Mouse (Mus musculus) neural tube, embryonic 14.5 days (tissue): Measurements from ENCODE around the gene Gm13124. TPM values are rescaled to one million over a fixed set of nuclear protein-coding genes. Genes with fewer than 3 reads are reported as not detected.
"Not testable (repeated sequence)": the region's sequence is repeated elsewhere in the genome, so short reads cannot be mapped to it uniquely, and the experiment has no call there.

Experiments used
- ATAC-seq: fragments of 200-750 bp; cut with Nextera tagmentation; 2 replicates; pipeline ENCODE4 v1.8.0; 2017; ENCODE audit warnings: low read depth, mild to moderate bottlenecking, moderate TSS enrichment, moderate library complexity
- H3K27ac ChIP-seq: fragments of 300-500 bp; sonication (generic); 2 replicates; pipeline ENCODE4 v1.5.1; 2014; ENCODE audit warnings: low read depth, mild to moderate bottlenecking, control low read depth, low read length, moderate library complexity, mixed read lengths
- H3K27me3 ChIP-seq: fragments of 300-500 bp; sonication (generic); 2 replicates; pipeline ENCODE4 v1.6.1; 2014; ENCODE audit warnings: low read length; ENCODE audit not compliant: control insufficient read depth, insufficient read depth
- H3K36me3 ChIP-seq: fragments of 300-500 bp; sonication (generic); 2 replicates; pipeline ENCODE4 v1.6.1; 2014; ENCODE audit warnings: low read length, mixed read lengths; ENCODE audit not compliant: control insufficient read depth, insufficient read depth
- H3K4me1 ChIP-seq: fragments of 300-500 bp; sonication (generic); 2 replicates; pipeline ENCODE4 v1.6.1; 2014; ENCODE audit warnings: low read length; ENCODE audit not compliant: control insufficient read depth, insufficient read depth
- H3K4me2 ChIP-seq: fragments of 300-500 bp; sonication (generic); 2 replicates; pipeline ENCODE4 v1.6.1; 2014; ENCODE audit warnings: mild to moderate bottlenecking, low read depth, low read length, control low read depth
- H3K4me3 ChIP-seq: fragments of 300-500 bp; sonication (generic); 2 replicates; pipeline ENCODE4 v1.5.1; 2014; ENCODE audit warnings: low read depth, low read length, control low read depth, mixed read lengths
- H3K9ac ChIP-seq: fragments of 300-500 bp; sonication (generic); replicated peaks from 2 replicates; pipeline ENCODE4 v1.6.1; 2014; ENCODE audit warnings: low read depth, mild to moderate bottlenecking, control low read depth, low read length, mixed read lengths
- H3K9me3 ChIP-seq: fragments of 300-500 bp; sonication (generic); 2 replicates; pipeline ENCODE4 v1.6.1; 2016; ENCODE audit warnings: low read length; ENCODE audit not compliant: control insufficient read depth
- WGBS: fragments of 180-500 bp; shearing (Covaris S2); extraction: QIAGEN DNeasy Blood & Tissue Kit; methylation state at CpG from one replicate; pipeline ENCODE4 v1.1.7; 2014; 5-methylcytosine and 5-hydroxymethylcytosine counted together
- polyA plus RNA-seq: library from polyadenylated mRNA; unstranded; fragments of >200 nt; fragmentation: Nextera tagmentation; extraction: Ambion mirVana; gene quantifications from 2 replicates; pipeline ENCODE4 v1.2.1, GENCODE M21; 2014

Gm13124 gene
- polyA plus RNA-seq: not detected in 2 replicates

DNA sequence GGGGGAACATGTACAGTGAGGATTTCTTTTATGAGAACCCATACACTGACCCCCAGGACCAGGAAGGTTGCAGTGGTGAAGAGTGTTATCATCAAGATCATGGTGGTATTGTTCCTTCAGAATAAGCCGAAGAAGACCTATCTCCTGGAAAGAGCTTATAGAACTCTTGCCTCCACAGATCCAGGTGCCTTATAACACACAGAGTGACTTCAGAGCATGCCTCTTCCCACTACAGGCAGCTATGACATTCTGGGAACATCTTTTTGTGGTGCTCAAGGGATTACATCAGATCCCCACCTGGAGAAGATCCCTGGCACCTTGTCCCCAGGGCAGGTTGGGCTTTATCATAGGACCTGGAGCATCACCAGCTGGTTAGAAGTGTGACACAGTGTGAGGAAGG is at the start of gene Gm13124:
Gene Gm13124, minus strand, starts transcription at position 101 of the 400 bp plus-strand sequence.
- no peak for ATAC-seq

DNA sequence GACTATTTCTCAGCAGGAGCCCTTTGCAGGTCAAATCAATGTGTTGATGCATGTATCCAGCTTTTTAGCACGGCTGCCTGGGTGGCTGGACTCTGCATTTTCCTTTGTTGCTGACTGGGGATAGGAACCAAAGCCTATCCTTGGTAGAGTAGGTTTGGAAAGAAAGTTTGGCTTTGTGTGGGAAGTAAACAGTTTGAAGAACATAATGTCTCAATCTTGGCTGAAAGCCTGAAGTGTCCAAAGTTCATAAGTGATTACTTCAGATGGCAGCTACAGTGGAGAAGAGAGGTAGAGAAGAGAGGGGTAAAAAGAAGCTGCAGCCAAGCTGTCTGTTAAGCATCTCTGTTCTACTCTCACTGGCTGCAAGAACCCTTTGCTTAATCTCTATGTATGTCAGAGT is 49.7 kb upstream of the Gm13124 start:
- 73% methylated on average over 1 of the region's 1 CpGs for WGBS
- ATAC-seq: no peak
- Histone ChIP-seq H3K9ac (no peak overlapping the region), H3K4me3 (no peak overlapping the region), H3K4me1 (no peaks in the 10 kb centered on the region), H3K36me3 (no peaks in the 10 kb centered on the region), H3K9me3 (peaks cover 5% of the 10 kb centered on the region), H3K27ac (no peak overlapping the region), H3K4me2 (no peak overlapping the region), H3K27me3 (no peaks in the 10 kb centered on the region)

More for the DNA sequence above, at the start of gene Gm13124:
- H3K4me3 ChIP-seq: no peak within 1 kb of the TSS
- H3K36me3 ChIP-seq: no peaks in the 10 kb centered on the region
- WGBS: 88% methylated on average over 1 of the region's 1 CpGs
- H3K9me3 ChIP-seq: no peaks in the 10 kb centered on the region
- H3K4me2 ChIP-seq: no peak within 1 kb of the TSS
- no peak within 1 kb of the TSS for H3K9ac ChIP-seq
- no peaks in the 10 kb centered on the region for H3K4me1 ChIP-seq
- no peak within 1 kb of the TSS for H3K27ac ChIP-seq
- H3K27me3 ChIP-seq: no peaks in the 10 kb centered on the region

DNA sequence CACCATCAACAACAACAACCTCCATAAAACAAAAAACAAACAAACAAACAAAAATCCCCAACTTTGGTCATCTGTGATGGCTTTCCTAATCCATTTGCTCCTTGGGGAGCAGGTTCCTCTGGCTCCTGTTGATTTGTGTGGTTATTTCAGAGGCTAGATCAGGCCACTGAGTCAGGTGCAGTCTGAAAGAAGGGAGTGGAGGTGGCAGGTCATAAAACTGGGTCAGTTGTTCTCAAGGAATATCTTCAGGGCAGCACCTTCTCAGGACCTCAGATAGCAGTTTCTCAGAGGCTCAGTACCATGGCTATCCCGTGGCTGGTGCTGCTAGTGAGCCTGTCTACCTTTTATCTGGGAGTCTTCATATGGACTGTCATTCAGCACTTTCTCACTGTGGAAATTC is 48.5 kb upstream of the Gm13124 start, which contains the start of gene Aadacl4:
Gene Aadacl4, plus strand, starts transcription at position 301 of the 400 bp plus-strand sequence.
- 72% methylated on average over 1 of the region's 1 CpGs for WGBS
- H3K9me3 ChIP-seq: peaks cover 5% of the 10 kb centered on the region

GRCm38 (mm10) chr4:144592790-144593189 is 27.9 kb upstream of the Gm13124 start:
- no peak for ATAC-seq
- Histone ChIP-seq H3K27me3 (no peaks in the 10 kb centered on the region), H3K4me1 (no peaks in the 10 kb centered on the region), H3K27ac (no peak overlapping the region), H3K36me3 (no peaks in the 10 kb centered on the region), H3K4me3 (no peak overlapping the region), H3K9me3 (0 out of 2 replicates have a peak, but pooled peaks cover 4% of the 10 kb centered on the region), H3K9ac (no peak overlapping the region), H3K4me2 (no peak overlapping the region)

More for the DNA sequence above, 48.5 kb upstream of the Gm13124 start, which contains the start of gene Aadacl4:
- no peak within 1 kb of the TSS for H3K4me3 ChIP-seq
- H3K36me3 ChIP-seq: no peaks in the 10 kb centered on the region
- H3K27ac ChIP-seq: no peak within 1 kb of the TSS
- H3K9ac ChIP-seq: no peak within 1 kb of the TSS
- H3K4me2 ChIP-seq: no peak within 1 kb of the TSS
- no peak for ATAC-seq
- no peaks in the 10 kb centered on the region for H3K27me3 ChIP-seq
- no peaks in the 10 kb centered on the region for H3K4me1 ChIP-seq

DNA sequence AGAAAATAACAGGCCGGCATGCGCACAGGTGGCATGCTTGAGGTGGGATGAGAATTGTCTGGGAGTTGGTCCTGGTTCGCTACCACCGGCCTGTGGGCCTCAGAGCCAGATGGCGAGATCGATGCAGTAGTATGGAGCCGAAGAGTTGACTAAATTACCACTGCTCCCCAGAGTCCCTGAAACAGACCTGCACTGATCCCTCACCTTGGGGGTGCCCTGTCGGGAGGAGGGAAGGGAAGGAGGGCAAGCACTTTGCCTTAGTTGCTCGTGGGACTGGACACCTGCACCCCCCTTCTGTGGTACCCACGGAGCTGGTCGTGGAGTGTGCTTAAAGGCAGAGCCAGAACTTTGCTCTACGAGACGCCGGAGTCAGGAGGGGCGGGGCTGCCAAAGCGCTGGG is 21.3 kb upstream of the Gm13124 start:
- WGBS: 89% methylated on average over 11 of the region's 16 CpGs
- ATAC-seq, H3K9me3 ChIP-seq, H3K27me3 ChIP-seq, H3K36me3 ChIP-seq, H3K4me3 ChIP-seq, H3K27ac ChIP-seq, H3K4me2 ChIP-seq, H3K9ac ChIP-seq, H3K4me1 ChIP-seq: not testable (repeated sequence)

DNA sequence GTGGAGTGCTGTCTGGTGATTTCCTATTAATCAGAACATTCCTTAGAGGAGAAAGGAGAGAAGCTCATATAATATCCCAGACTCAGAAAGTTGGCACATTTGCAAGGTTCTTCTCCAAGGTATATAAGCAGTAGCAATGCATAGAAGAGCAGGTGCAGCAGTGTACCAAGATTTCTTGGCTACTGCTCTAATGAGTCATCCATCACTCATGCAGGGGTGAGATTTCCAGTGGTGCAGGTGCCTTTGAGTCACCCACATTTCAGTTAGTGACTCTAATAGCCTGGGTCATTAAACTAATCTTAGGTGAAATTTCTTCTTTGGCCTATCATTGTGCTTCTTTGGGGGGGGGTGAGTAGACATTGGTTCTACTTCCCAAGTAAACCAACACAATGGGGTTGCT is 2.8 kb upstream of the Gm13124 start:
- no peak for ATAC-seq
- no peaks in the 10 kb centered on the region for H3K36me3 ChIP-seq
- no peaks in the 10 kb centered on the region for H3K27me3 ChIP-seq
- no peak overlapping the region for H3K27ac ChIP-seq
- no peak overlapping the region for H3K9ac ChIP-seq
- H3K4me1 ChIP-seq: no peaks in the 10 kb centered on the region
- H3K4me2 ChIP-seq: no peak overlapping the region
- H3K9me3 ChIP-seq: no peaks in the 10 kb centered on the region
- H3K4me3 ChIP-seq: no peak overlapping the region

GRCm38 (mm10) chr4:144561205-144561604 is 3.7 kb downstream of the Gm13124 start:
- no peak overlapping the region for H3K27ac ChIP-seq
- no peaks in the 10 kb centered on the region for H3K9me3 ChIP-seq
- H3K4me1 ChIP-seq: no peaks in the 10 kb centered on the region
- no peak overlapping the region for H3K4me3 ChIP-seq
- no peaks in the 10 kb centered on the region for H3K36me3 ChIP-seq
- ATAC-seq: no peak
- 66% methylated on average over 2 of the region's 2 CpGs for WGBS
- H3K9ac ChIP-seq: no peak overlapping the region
- H3K4me2 ChIP-seq: no peak overlapping the region
- no peaks in the 10 kb centered on the region for H3K27me3 ChIP-seq

- H3K4me1 ChIP-seq: no peaks in the 10 kb centered on the region
- H3K9me3 ChIP-seq: peaks cover 5% of the 10 kb centered on the region
- no peak overlapping the region for H3K27ac ChIP-seq
- no peak overlapping the region for H3K4me2 ChIP-seq
- H3K4me3 ChIP-seq: no peak overlapping the region
- no peak overlapping the region for H3K9ac ChIP-seq
- H3K36me3 ChIP-seq: no peaks in the 10 kb centered on the region
- H3K27me3 ChIP-seq: no peaks in the 10 kb centered on the region
- ATAC-seq: no peak
Measured at GRCm38 (mm10) chr4:144559792-144560191, 5.1 kb downstream of the Gm13124 start.

GRCm38 (mm10) chr4:144551156-144551555 is 13.8 kb downstream of the Gm13124 start:
- Histone ChIP-seq H3K36me3 (no peaks in the 10 kb centered on the region), H3K27me3 (no peaks in the 10 kb centered on the region), H3K4me3 (no peak overlapping the region), H3K9ac (no peak overlapping the region), H3K9me3 (peaks cover 9% of the 10 kb centered on the region), H3K27ac (no peak overlapping the region), H3K4me1 (no peaks in the 10 kb centered on the region), H3K4me2 (no peak overlapping the region)
- ATAC-seq: no peak

DNA sequence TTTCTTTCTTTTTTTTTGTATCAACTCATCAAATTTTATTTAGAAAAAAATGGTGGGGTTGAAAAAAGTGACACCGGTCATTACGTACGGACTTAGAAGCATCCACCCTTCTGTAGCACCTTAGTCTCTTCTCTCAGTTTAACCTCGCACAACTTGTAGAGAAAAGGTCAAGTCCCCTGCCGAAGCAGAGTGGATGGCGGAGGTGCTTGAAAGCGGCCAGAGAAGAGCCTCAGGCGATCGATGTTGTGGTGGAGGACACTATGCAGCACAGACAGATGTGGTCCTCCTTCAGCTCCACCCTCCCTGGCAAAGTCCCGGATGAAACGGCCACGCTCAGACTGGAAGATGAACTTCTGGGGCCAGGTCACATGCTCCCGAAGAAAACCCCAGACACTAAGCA is 19.6 kb downstream of the Gm13124 start:
- H3K4me2 ChIP-seq, H3K9ac ChIP-seq, H3K4me1 ChIP-seq, H3K9me3 ChIP-seq, H3K36me3 ChIP-seq, H3K27ac ChIP-seq, ATAC-seq, H3K27me3 ChIP-seq, H3K4me3 ChIP-seq: not testable (repeated sequence)
- WGBS: 94% methylated on average over 13 of the region's 13 CpGs
